Mouse (Mus musculus) stomach, embryonic 16.5 days (tissue): ENCODE measurements at regions not wholly inside any gene's neighbourhood (a gene's known extent, or its start where the extent isn't known, plus 50 kb on each side); places are given as distances from the start of the nearest gene placed in this dataset.

Experiments
- ATAC-seq: fragments of 200-750 bp; cut with Nextera tagmentation; 2 replicates; pipeline ENCODE4 v1.8.0; 2017; ENCODE audit warnings: moderate number of reproducible peaks, moderate TSS enrichment; ENCODE audit not compliant: insufficient read depth, low FRiP score
- H3K27ac ChIP-seq: fragments of 300-500 bp; sonication (generic); 2 replicates; pipeline ENCODE4 v1.5.1; 2014; ENCODE audit warnings: low read length
- H3K27me3 ChIP-seq: fragments of 300-500 bp; sonication (generic); 2 replicates; pipeline ENCODE4 v1.6.1; 2014; ENCODE audit warnings: low read length, control low read depth, mixed read lengths; ENCODE audit not compliant: control insufficient read depth, insufficient read depth
- H3K36me3 ChIP-seq: fragments of 300-500 bp; sonication (generic); 2 replicates; pipeline ENCODE4 v1.6.1; 2014; ENCODE audit warnings: low read length; ENCODE audit not compliant: control insufficient read depth, insufficient read depth
- H3K4me1 ChIP-seq: fragments of 300-500 bp; sonication (generic); 2 replicates; pipeline ENCODE4 v1.6.1; 2014; ENCODE audit warnings: low read length, control low read depth, mixed read lengths; ENCODE audit not compliant: control insufficient read depth, insufficient read depth
- H3K4me2 ChIP-seq: fragments of 300-500 bp; sonication (generic); 2 replicates; pipeline ENCODE4 v1.6.1; 2014; ENCODE audit warnings: low read depth, low read length, mixed read lengths
- H3K4me3 ChIP-seq: fragments of 300-500 bp; sonication (generic); replicated peaks from 2 replicates; pipeline ENCODE4 v1.5.1; 2014; ENCODE audit warnings: mild to moderate bottlenecking, low read length
- H3K9ac ChIP-seq: fragments of 300-500 bp; sonication (generic); 2 replicates; pipeline ENCODE4 v1.6.1; 2014; ENCODE audit warnings: low read length
- H3K9me3 ChIP-seq: fragments of 300-500 bp; sonication (generic); replicated peaks from 2 replicates; pipeline ENCODE4 v1.6.1; 2016; ENCODE audit warnings: low read length, control low read depth; ENCODE audit not compliant: control insufficient read depth
- WGBS: fragments of 180-500 bp; shearing (Covaris S2); extraction: QIAGEN DNeasy Blood & Tissue Kit; methylation state at CpG from one replicate; pipeline ENCODE4 v1.1.7; 2014; 5-methylcytosine and 5-hydroxymethylcytosine counted together

DNA sequence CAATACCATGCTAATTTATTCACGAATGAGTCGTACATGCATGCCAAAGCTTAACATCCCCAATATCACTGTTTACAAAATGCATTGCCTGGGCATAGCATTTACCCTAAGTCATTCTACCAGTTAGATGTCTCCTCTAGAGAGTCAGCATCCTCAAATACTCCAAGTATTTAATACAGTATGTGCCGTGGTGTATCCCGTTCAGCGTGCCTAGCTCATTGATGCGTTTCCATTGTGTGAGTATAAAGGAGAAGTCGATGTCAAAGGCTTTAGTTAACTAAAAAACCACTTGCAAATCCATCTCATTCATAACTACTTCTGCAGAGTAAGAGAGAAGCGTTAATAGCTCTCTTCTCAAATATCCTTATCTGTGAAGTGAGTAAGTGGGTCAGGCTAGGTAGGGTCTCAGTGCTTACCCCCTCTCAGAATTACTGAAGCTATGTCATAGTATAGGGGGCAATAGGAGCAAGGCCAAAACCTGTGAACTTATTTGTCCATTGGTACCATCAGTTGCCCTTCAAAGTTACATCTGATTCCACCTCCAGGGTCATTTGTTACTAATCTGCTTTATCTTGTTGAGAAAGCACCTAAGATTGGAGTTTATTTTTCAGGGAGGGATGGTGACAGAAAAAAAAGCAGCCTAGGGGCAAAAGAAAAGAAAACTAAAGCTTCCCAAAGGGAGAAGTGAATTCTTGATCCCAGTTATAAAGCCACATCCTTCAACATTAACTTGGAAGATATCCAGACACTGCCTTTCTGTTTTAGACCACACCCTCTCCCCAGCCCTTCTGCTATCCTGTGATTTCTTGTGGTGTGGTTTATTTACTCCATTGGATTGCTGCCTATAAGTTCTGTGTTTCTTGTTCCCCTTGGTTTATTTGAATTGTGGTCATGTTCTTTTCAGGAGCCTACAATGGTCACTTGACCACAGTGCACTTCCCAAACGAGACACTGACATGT, 427.2 kb upstream of the Ubash3b start:
- no peak for ATAC-seq
- 69% methylated on average over 9 of the region's 9 CpGs for WGBS
- Histone ChIP-seq H3K4me2 (no peak overlapping the region; the same call in 1 of the 2 replicates), H3K9me3 (no peaks in the 10 kb centered on the region), H3K36me3 (peaks cover 8% of the 10 kb centered on the region; the same call in 1 of the 2 replicates), H3K4me3 (no peak overlapping the region), H3K27ac (peak overlapping the region; percentile 37; the same call in 1 of the 2 replicates), H3K27me3 (no peaks in the 10 kb centered on the region), H3K4me1 (peaks cover 32% of the 10 kb centered on the region), H3K9ac (no peak overlapping the region)

- Histone ChIP-seq H3K9me3 (no peaks in the 10 kb centered on the region), H3K36me3 (peaks cover 8% of the 10 kb centered on the region; the same call in 1 of the 2 replicates), H3K9ac (no peak overlapping the region), H3K4me2 (0 out of 2 replicates have a peak overlapping the region, but pooled peaks have one; percentile 19), H3K27me3 (no peaks in the 10 kb centered on the region), H3K27ac (peak overlapping the region; percentile 72), H3K4me1 (peaks cover 32% of the 10 kb centered on the region), H3K4me3 (no peak overlapping the region)
- ATAC-seq, result no peak
- WGBS, result 44% methylated on average over 4 of the region's 4 CpGs
Measured at GRCm38 (mm10) chr9:41587762-41588161, 426.3 kb upstream of the Ubash3b start.

DNA sequence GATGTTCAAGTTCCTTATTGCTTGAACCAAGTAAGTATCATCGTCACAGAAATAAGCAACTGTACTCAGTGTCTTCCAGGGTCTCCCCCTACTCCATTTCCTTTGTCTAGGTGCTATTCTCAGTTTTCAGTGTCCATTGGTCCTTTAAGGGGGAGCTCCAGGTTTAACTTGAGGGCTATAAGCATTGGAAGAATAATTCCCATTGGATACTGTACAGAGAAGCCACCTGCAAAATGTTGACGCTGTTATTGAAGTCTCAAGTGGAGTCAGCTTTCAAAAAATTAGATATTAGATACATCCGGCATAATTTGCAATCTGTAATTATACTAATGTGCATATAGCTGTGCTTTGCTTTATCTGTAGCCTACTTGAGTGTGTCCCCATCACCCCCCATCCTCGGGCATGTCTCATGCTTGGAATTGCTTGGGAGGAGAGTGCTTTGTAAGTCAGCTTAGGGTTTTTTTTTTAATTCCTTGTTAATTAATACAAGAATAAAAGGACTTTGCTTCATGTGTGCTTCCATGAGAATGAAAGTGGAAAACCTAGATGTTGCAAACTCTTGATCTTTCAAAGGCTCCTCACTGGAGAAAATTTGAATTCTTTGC, 425.6 kb upstream of the Ubash3b start:
- no peaks in the 10 kb centered on the region for H3K27me3 ChIP-seq
- H3K4me3 ChIP-seq, result no peak overlapping the region
- peak overlapping the region; percentile 53 for H3K4me2 ChIP-seq
- H3K36me3 ChIP-seq, result peaks cover 8% of the 10 kb centered on the region; the same call in 1 of the 2 replicates
- H3K9me3 ChIP-seq, result no peaks in the 10 kb centered on the region
- 69% methylated on average over 4 of the region's 4 CpGs for WGBS
- no peak overlapping the region for H3K9ac ChIP-seq
- no peak for ATAC-seq
- H3K27ac ChIP-seq, result peak overlapping the region; percentile 29; the same call in 1 of the 2 replicates
- peaks cover 32% of the 10 kb centered on the region for H3K4me1 ChIP-seq

- ATAC-seq, result peak; percentile 34; the same call in 1 of the 2 replicates
- Histone ChIP-seq H3K27ac (peak overlapping the region; percentile 70; the same call in 1 of the 2 replicates), H3K4me3 (no peak overlapping the region), H3K27me3 (no peaks in the 10 kb centered on the region), H3K4me1 (peaks cover 32% of the 10 kb centered on the region), H3K9me3 (no peaks in the 10 kb centered on the region), H3K4me2 (peak overlapping the region; percentile 53; the same call in 1 of the 2 replicates), H3K9ac (no peak overlapping the region), H3K36me3 (peaks cover 6% of the 10 kb centered on the region; the same call in 1 of the 2 replicates)
- 65% methylated on average over 7 of the region's 7 CpGs for WGBS
Measured at GRCm38 (mm10) chr9:41586291-41586690, 424.8 kb upstream of the Ubash3b start.

DNA sequence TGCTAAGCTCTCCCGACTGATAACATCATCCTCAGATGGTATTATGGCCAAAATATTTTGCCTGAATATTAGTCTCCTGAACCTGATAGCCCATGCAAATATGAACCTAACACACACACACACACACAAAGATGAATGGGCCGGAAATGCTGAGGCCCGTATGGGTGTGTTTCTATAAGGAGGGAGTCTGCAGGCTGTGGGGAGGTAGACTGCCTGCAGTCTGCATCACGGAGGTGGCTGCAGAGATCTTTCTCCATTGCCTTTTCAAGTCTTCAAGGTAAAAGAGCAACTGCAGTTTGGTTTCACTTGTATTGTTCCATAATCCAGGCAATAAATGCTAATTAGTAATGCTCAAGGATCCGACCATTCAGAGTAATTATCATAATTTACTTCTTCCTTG, 424.3 kb upstream of the Ubash3b start:
- Histone ChIP-seq H3K36me3 (peaks cover 5% of the 10 kb centered on the region; the same call in 1 of the 2 replicates), H3K27ac (peak overlapping the region; percentile 70), H3K4me3 (peak overlapping the region; percentile 33), H3K4me2 (peak overlapping the region; percentile 53), H3K27me3 (no peaks in the 10 kb centered on the region), H3K9ac (peak overlapping the region; percentile 65; the same call in 1 of the 2 replicates), H3K9me3 (no peaks in the 10 kb centered on the region), H3K4me1 (peaks cover 32% of the 10 kb centered on the region)
- WGBS, result 35% methylated on average over 5 of the region's 5 CpGs
- no peak for ATAC-seq

GRCm38 (mm10) chr9:41585012-41585411, 423.5 kb upstream of the Ubash3b start:
- Histone ChIP-seq H3K9me3 (no peaks in the 10 kb centered on the region), H3K4me2 (peak overlapping the region; percentile 60), H3K4me1 (peaks cover 30% of the 10 kb centered on the region), H3K9ac (peak overlapping the region; percentile 66), H3K4me3 (peak overlapping the region; percentile 39), H3K36me3 (peaks cover 5% of the 10 kb centered on the region; the same call in 1 of the 2 replicates), H3K27ac (peak overlapping the region; percentile 60), H3K27me3 (no peaks in the 10 kb centered on the region)
- ATAC-seq, result no peak
- WGBS, result 20% methylated on average over 7 of the region's 7 CpGs

DNA sequence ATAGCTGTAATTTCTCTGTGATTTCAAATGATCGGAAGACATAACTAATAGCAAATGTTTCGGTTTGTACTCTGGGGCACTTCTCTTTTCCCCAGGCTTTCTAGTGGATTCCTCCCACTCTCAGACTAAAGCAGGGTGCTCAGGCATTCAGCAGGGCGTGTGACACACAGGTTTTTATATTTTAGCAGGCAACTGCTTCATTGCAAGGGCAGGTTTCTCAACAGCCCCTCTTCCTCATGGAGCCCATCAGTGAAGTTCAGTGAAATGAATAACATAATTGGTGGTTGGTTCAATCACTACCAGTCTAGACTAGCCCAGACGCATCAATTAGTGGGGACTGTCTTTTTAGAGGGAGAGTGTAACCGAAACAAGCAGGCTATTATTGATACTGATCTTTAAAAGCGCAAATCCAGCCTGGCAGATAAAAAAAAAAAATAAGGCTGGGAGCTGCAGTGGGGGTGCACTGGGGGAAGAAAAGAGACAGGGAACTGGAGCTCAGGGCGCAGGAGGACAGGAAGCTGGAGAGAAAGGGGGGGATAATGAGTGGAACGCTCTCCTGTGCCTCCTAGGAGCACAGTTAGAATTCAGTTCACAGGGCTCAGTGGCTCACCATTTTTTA, 422.3 kb upstream of the Ubash3b start:
- Histone ChIP-seq H3K4me2 (peak overlapping the region; percentile 68), H3K4me3 (peak overlapping the region; percentile 74), H3K9ac (peak overlapping the region; percentile 79), H3K27me3 (no peaks in the 10 kb centered on the region), H3K27ac (peak overlapping the region; percentile 93), H3K4me1 (peaks cover 22% of the 10 kb centered on the region), H3K36me3 (no peaks in the 10 kb centered on the region), H3K9me3 (no peaks in the 10 kb centered on the region)
- 15% methylated on average over 8 of the region's 8 CpGs for WGBS
- no peak for ATAC-seq

GRCm38 (mm10) chr9:41583276-41583675, 421.8 kb upstream of the Ubash3b start:
- Histone ChIP-seq H3K9me3 (no peaks in the 10 kb centered on the region), H3K4me1 (peaks cover 17% of the 10 kb centered on the region), H3K27me3 (no peaks in the 10 kb centered on the region), H3K27ac (peak overlapping the region; percentile 93), H3K9ac (peak overlapping the region; percentile 79), H3K4me3 (peak overlapping the region; percentile 74), H3K4me2 (peak overlapping the region; percentile 68), H3K36me3 (no peaks in the 10 kb centered on the region)
- no peak for ATAC-seq
- 22% methylated on average over 8 of the region's 8 CpGs for WGBS
